Comparison of ENCODE assay signal across 7 mouse cellular contexts in genomic region chr19:23758554-23759321, GRCm38 (mm10). TPM values are rescaled to one million over a fixed set of nuclear protein-coding genes. Genes with fewer than 3 reads are reported as not detected.
A peak's percentile ranks its signal among the peaks of the same experiment; 100 is the strongest.
DNase-seq lines count a peak whose midpoint lies in the region; ATAC-seq lines count a peak whose summit lies in the region.

Gene Apba1, plus strand, starts transcription at chr19:23758887.

- peak within 1 kb of the TSS; percentile 76 for H3K9ac ChIP-seq in limb, embryonic 12.5 days (replicated peaks)
- peak within 1 kb of the TSS; percentile 74 for H3K9ac ChIP-seq in midbrain, embryonic 12.5 days (replicated peaks)

- peak; percentile 69 to 89 for DNase-seq in adrenal gland, adult (ENCODE audit: inconsistent age in 2 of 2, low spot score in 1 of 2)
- DNase-seq in embryo, embryonic 10 days (ENCODE audit: low spot score): peak; percentile 69
- peak; percentile 73 to 81 for DNase-seq in heart, adult 18-20 months
- DNase-seq in kidney, adult 9 months: peak; percentile 20
- DNase-seq in right cerebral cortex, postnatal 4 days: peak; percentile 90

- ATAC-seq in limb, embryonic 12.5 days (ENCODE audit: insufficient number of reproducible peaks, insufficient read depth, low FRiP score, low TSS enrichment, low read depth): peak; percentile 85
- ATAC-seq in midbrain, embryonic 12.5 days (ENCODE audit: low FRiP score, low read depth): peak; percentile 85

- peak within 1 kb of the TSS; percentile 87 for H3K4me2 ChIP-seq in limb, embryonic 12.5 days
- H3K4me2 ChIP-seq in midbrain, embryonic 12.5 days (replicated peaks): peak within 1 kb of the TSS; percentile 74

- H3K27me3 ChIP-seq in limb, embryonic 12.5 days: peaks cover 24% of the 10 kb centered on the region
- peaks cover 24% of the 10 kb centered on the region for H3K27me3 ChIP-seq in midbrain, embryonic 12.5 days

- no peaks in the 10 kb centered on the region for H3K36me3 ChIP-seq in limb, embryonic 12.5 days
- H3K36me3 ChIP-seq in midbrain, embryonic 12.5 days: no peaks in the 10 kb centered on the region

- peak within 1 kb of the TSS; percentile 67 for H3K4me3 ChIP-seq in limb, embryonic 12.5 days (replicated peaks)
- H3K4me3 ChIP-seq in midbrain, embryonic 12.5 days: peak within 1 kb of the TSS; percentile 67

- H3K27ac ChIP-seq in limb, embryonic 12.5 days: peak within 1 kb of the TSS; percentile 80
- peak within 1 kb of the TSS; percentile 94 for H3K27ac ChIP-seq in midbrain, embryonic 12.5 days (replicated peaks)

- peaks cover 5% of the 10 kb centered on the region; the same call in 1 of the 2 replicates for H3K4me1 ChIP-seq in limb, embryonic 12.5 days (replicated peaks)
- H3K4me1 ChIP-seq in midbrain, embryonic 12.5 days: peaks cover 15% of the 10 kb centered on the region

- no peaks in the 10 kb centered on the region; the same call in 1 of the 2 replicates for H3K9me3 ChIP-seq in limb, embryonic 12.5 days
- H3K9me3 ChIP-seq in midbrain, embryonic 12.5 days: no peaks in the 10 kb centered on the region

- under 1% methylated on average over 93 of the region's 98 CpGs for WGBS in limb, embryonic 12.5 days
- WGBS in midbrain, embryonic 12.5 days: under 1% methylated on average over 80 of the region's 98 CpGs

RNA-seq across cellular contexts. Expression of gene Apba1, which starts in this region (rescaled TPM):
- 1 to 10 TPM; 3.0 to 3.1 TPM for total RNA-seq in heart, adult 18-20 months (2021)
- polyA plus RNA-seq in limb, embryonic 12.5 days (2016; fragmentation: Nextera tagmentation; extraction: Ambion mirVana): 0.19 and 0.41 TPM in 2 replicates
- 3.5 and 4.0 TPM in 2 replicates for polyA plus RNA-seq in midbrain, embryonic 12.5 days (2016; fragmentation: Nextera tagmentation; extraction: Ambion mirVana)

Comparison
In these comparisons a context has a peak if more than half of its experiments do, and no peak if none do; other contexts are left out.
1. Peak in every context shown above with its lines: DNase-seq, ATAC-seq, H3K4me3 ChIP-seq and H3K27ac ChIP-seq.
2. Peak in ATAC-seq, H3K4me3 ChIP-seq, H3K27ac ChIP-seq, H3K9ac ChIP-seq and H3K4me2 ChIP-seq in limb, embryonic 12.5 days; RNA of the gene not detected or under 1 TPM.
3. DNase-seq: peak in every context shown above with its lines; median percentile 90 in right cerebral cortex, postnatal 4 days; 79 in adrenal gland, adult; 77 in heart, adult 18-20 months; 69 in embryo, embryonic 10 days; 20 in kidney, adult 9 months.